Mouse (Mus musculus) limb, embryonic 10.5 days (tissue): ENCODE data around the gene Snurf. TPM values are rescaled to one million over a fixed set of nuclear protein-coding genes. Genes with fewer than 3 reads are reported as not detected.

Source experiments
- DNase-seq: peaks from one replicate; pipeline ENCODE4 v3.0.0-alpha.2; 2017; ENCODE audit warnings: low spot score
- H3K27ac ChIP-seq: fragments of 300-500 bp; sonication (generic); 2 replicates; pipeline ENCODE4 v1.5.1; 2016; ENCODE audit warnings: mild to moderate bottlenecking
- H3K27me3 ChIP-seq: fragments of 300-500 bp; sonication (generic); 2 replicates; pipeline ENCODE4 v1.6.1; 2016; ENCODE audit warnings: low read depth, mild to moderate bottlenecking; ENCODE audit not compliant: poor library complexity, severe bottlenecking
- H3K36me3 ChIP-seq: fragments of 300-500 bp; sonication (generic); 2 replicates; pipeline ENCODE4 v1.6.1; 2016; ENCODE audit warnings: mild to moderate bottlenecking, moderate library complexity
- H3K4me1 ChIP-seq: fragments of 300-500 bp; sonication (generic); 2 replicates; pipeline ENCODE4 v1.6.1; 2016
- H3K4me3 ChIP-seq: fragments of 300-500 bp; sonication (generic); 2 replicates; pipeline ENCODE4 v1.5.1; 2016; ENCODE audit warnings: mild to moderate bottlenecking, moderate library complexity
- H3K9me3 ChIP-seq: fragments of 300-500 bp; sonication (generic); replicated peaks from 2 replicates; pipeline ENCODE4 v1.6.1; 2016; ENCODE audit warnings: mild to moderate bottlenecking
- WGBS: fragments of 180-500 bp; shearing (Covaris S2); methylation state at CpG from one replicate; pipeline ENCODE4 v1.1.7; 2016; 5-methylcytosine and 5-hydroxymethylcytosine counted together
- polyA plus RNA-seq: library from polyadenylated mRNA; unstranded; fragments of >200 nt; fragmentation: Nextera tagmentation; extraction: Ambion mirVana; gene quantifications from 2 replicates; pipeline ENCODE4 v1.2.1, GENCODE M21; 2016

The Snurf gene
- 47.1 and 58.8 TPM in 2 replicates for polyA plus RNA-seq

DNA sequence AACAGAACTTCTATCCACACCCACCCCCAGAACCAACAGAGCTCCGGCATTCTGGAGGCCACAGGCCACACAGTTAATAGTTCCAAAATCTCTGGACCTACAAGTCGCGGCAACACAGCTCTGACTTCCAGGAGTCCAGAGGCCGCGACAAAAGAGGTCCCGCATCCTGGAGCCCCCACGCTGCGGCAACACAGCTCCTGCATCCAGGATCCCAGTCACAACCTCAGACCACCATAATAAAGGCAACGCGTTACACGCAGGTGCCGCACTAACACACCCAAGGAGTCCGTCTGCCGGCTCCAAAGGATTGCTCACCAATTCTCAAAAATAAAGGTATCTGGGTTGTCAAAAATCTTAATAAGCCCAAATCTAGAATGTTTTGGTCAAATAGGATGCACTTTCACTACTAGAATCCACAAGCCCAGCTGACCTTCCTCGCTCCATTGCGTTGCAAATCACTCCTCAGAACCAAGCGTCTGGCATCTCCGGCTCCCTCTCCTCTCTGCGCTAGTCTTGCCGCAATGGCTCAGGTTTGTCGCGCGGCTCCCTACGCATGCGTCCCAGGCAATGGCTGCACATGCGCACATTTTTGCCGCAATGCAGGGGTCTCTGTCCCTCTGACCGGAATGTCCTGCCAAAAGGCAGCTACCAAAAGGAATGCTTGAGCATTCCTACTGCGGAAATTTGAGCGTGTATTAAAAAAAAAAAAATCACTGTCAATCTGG is at the start of gene Snurf, which contains the start of gene Gm38393:
TSS of gene Snurf (minus strand) at position 444 of the 725 bp plus-strand sequence.
TSS of gene Gm38393 (minus strand) at position 459 of the 725 bp plus-strand sequence.
- WGBS: 55% methylated on average over 30 of the region's 30 CpGs
- Histone ChIP-seq H3K27me3 (no peaks in the 10 kb centered on the region), H3K4me3 (peak within 1 kb of the TSS; percentile 61), H3K9me3 (peaks cover 13% of the 10 kb centered on the region; the same call in 1 of the 2 replicates), H3K4me1 (no peaks in the 10 kb centered on the region; the same call in 1 of the 2 replicates), H3K36me3 (no peaks in the 10 kb centered on the region), H3K27ac (peak within 1 kb of the TSS; percentile 82)
- peak; percentile 68 for DNase-seq

GRCm38 (mm10) chr7:60047481-60048201 is 42.8 kb upstream of the Snurf start:
- Histone ChIP-seq H3K27ac (no peak overlapping the region), H3K27me3 (no peaks in the 10 kb centered on the region), H3K4me3 (no peak overlapping the region), H3K36me3 (no peaks in the 10 kb centered on the region), H3K4me1 (no peaks in the 10 kb centered on the region), H3K9me3 (no peaks in the 10 kb centered on the region)
- WGBS: 87% methylated on average over 6 of the region's 6 CpGs
- DNase-seq: no peak

GRCm38 (mm10) chr7:60013186-60013585 is 8.3 kb upstream of the Snurf start:
- no peaks in the 10 kb centered on the region for H3K9me3 ChIP-seq
- no peaks in the 10 kb centered on the region for H3K27me3 ChIP-seq
- H3K4me3 ChIP-seq: no peak overlapping the region
- H3K36me3 ChIP-seq: no peaks in the 10 kb centered on the region
- no peak for DNase-seq
- H3K27ac ChIP-seq: no peak overlapping the region
- H3K4me1 ChIP-seq: no peaks in the 10 kb centered on the region
- WGBS: 71% methylated on average over 3 of the region's 3 CpGs

DNA sequence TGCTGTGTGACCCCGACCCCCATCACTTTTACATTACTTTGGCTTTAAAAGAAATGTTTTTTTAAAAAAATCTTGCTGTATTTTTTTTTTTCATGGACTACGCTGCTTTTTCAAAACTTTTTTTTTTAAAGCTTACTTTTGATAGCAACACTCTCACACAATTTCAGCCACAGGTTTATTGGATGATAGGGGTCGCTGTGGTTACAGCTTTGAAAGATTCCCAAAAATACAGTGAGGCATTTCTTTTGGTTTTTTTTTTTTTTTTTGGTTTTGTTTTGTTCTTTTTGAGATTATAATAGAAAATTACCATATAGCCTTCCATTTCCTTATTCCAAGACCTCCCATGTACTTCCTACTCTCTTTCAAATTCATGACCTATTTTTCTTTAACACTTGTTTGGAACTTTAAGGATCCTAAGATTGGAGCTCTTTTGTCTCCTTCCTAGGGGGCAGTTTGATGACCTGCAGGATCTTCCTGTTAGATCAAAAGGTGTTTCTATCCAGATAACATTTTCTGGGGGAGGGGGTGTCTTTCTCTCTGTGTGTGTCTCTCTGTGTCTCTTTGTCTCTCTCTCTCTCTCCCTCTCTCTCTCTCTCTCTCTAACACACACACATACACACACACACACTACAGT is 3.0 kb upstream of the Snurf start:
- H3K27me3 ChIP-seq: no peaks in the 10 kb centered on the region
- no peaks in the 10 kb centered on the region for H3K36me3 ChIP-seq
- peaks cover 13% of the 10 kb centered on the region; the same call in 1 of the 2 replicates for H3K9me3 ChIP-seq
- no peak overlapping the region for H3K4me3 ChIP-seq
- 53% methylated on average over 3 of the region's 3 CpGs for WGBS
- H3K27ac ChIP-seq: no peak overlapping the region
- DNase-seq: no peak
- H3K4me1 ChIP-seq: no peaks in the 10 kb centered on the region; the same call in 1 of the 2 replicates

GRCm38 (mm10) chr7:60006262-60006661 is 1.4 kb upstream of the Snurf start:
- no peak overlapping the region for H3K4me3 ChIP-seq
- no peaks in the 10 kb centered on the region for H3K27me3 ChIP-seq

GRCm38 (mm10) chr7:60003921-60004605 is 786 bp downstream of the Snurf start:
- no peaks in the 10 kb centered on the region for H3K27me3 ChIP-seq
- peak overlapping the region; percentile 61 for H3K4me3 ChIP-seq
- 45% methylated on average over 22 of the region's 22 CpGs for WGBS
- peaks cover 13% of the 10 kb centered on the region; the same call in 1 of the 2 replicates for H3K9me3 ChIP-seq
- H3K36me3 ChIP-seq: no peaks in the 10 kb centered on the region
- H3K4me1 ChIP-seq: no peaks in the 10 kb centered on the region; the same call in 1 of the 2 replicates
- peak overlapping the region; percentile 82 for H3K27ac ChIP-seq
- peak; percentile 76 for DNase-seq

More at GRCm38 (mm10) chr7:60006262-60006661, 1.4 kb upstream of the Snurf start:
- 51% methylated on average over 2 of the region's 2 CpGs for WGBS
- peaks cover 13% of the 10 kb centered on the region; the same call in 1 of the 2 replicates for H3K9me3 ChIP-seq
- H3K36me3 ChIP-seq: no peaks in the 10 kb centered on the region
- H3K27ac ChIP-seq: no peak overlapping the region
- DNase-seq: no peak
- H3K4me1 ChIP-seq: no peaks in the 10 kb centered on the region; the same call in 1 of the 2 replicates

GRCm38 (mm10) chr7:60003006-60003865 is 1.6 kb downstream of the Snurf start:
- no peaks in the 10 kb centered on the region; the same call in 1 of the 2 replicates for H3K4me1 ChIP-seq
- H3K27me3 ChIP-seq: no peaks in the 10 kb centered on the region
- DNase-seq: peak; percentile 31
- no peaks in the 10 kb centered on the region for H3K36me3 ChIP-seq
- whole genome bisulfite sequencing: 56% methylated on average over 12 of the region's 12 CpGs
- peak overlapping the region; percentile 82 for H3K27ac ChIP-seq
- peak overlapping the region; percentile 61 for H3K4me3 ChIP-seq
- peaks cover 13% of the 10 kb centered on the region; the same call in 1 of the 2 replicates for H3K9me3 ChIP-seq

DNA sequence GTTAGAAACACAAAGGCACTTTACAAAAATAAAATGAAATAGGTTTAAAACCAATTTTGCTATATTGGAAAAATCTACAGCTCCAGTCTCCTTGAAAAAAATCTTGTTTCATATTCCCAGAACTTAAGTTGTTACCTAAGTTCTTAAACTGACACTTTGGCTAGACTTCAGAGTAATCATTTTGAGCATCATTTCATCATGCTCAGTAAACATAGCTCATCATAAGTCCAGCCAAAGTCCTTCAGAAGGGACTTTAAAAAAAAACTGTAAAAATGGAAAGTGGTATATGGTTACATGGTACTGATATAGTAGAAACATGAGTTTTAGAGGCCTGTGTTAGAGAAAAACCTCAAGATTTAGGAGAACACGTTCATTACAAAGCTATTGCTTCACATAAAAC is 26.2 kb downstream of the Snurf start:
- Histone ChIP-seq H3K4me1 (no peaks in the 10 kb centered on the region), H3K9me3 (0 out of 2 replicates have a peak, but pooled peaks cover under 1% of the 10 kb centered on the region), H3K36me3 (peaks cover 10% of the 10 kb centered on the region), H3K27me3 (no peaks in the 10 kb centered on the region), H3K4me3 (no peak overlapping the region), H3K27ac (no peak overlapping the region)
- no peak for DNase-seq
- 79% methylated on average over 1 of the region's 1 CpGs for WGBS

Other genes starting within 250 kb of the Snurf start
- gene Gm38393, start within 50 bp of the Snurf start, polyA plus RNA-seq: 0.78 and 1.2 TPM in 2 replicates
- 77.2 and 82.2 TPM in 2 replicates for gene Snrpn, start 135.2 kb upstream of the Snurf start, polyA plus RNA-seq